Mouse (Mus musculus) urinary bladder, adult 18-20 months (tissue): ENCODE measurements around the gene Tulp2.
"Not testable (repeated sequence)": the region's sequence is repeated elsewhere in the genome, so short reads cannot be mapped to it uniquely, and the experiment has no call there.

Experiments used
- DNase-seq, 2 experiments: peaks; one replicate each; pipeline ENCODE4 v3.0.0; 2022; ENCODE audit warnings: low spot score in 2 of 2, mixed read lengths in 2 of 2

Tulp2 gene

DNA sequence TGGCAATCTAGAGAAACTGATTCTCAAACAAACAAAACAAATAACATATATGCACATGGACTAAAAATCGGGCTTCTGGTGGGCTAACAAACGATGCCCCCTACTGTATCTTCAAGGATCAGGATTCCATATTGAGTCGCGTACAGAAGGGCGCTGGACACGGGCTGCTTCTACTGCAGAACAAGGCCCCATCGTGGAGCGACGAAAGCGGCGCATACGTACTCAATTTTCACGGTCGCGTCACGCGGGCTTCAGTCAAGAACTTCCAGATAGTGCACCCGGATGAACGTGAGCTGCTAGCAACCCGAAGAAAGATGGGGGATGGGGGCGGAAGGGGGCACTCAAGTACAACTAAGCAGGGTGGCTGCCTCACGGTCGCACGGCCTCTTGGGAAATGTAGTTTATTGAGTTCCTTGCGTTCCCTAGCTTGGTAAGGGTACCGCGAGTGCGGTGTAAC is 40.1 kb downstream of the Tulp2 start:
- DNase-seq, result peak; percentile 79 to 81

- DNase-seq, result no peak
These were observed 40.6 kb downstream of the Tulp2 start for GRCm38 (mm10) chr7:45522194-45522752.

DNA sequence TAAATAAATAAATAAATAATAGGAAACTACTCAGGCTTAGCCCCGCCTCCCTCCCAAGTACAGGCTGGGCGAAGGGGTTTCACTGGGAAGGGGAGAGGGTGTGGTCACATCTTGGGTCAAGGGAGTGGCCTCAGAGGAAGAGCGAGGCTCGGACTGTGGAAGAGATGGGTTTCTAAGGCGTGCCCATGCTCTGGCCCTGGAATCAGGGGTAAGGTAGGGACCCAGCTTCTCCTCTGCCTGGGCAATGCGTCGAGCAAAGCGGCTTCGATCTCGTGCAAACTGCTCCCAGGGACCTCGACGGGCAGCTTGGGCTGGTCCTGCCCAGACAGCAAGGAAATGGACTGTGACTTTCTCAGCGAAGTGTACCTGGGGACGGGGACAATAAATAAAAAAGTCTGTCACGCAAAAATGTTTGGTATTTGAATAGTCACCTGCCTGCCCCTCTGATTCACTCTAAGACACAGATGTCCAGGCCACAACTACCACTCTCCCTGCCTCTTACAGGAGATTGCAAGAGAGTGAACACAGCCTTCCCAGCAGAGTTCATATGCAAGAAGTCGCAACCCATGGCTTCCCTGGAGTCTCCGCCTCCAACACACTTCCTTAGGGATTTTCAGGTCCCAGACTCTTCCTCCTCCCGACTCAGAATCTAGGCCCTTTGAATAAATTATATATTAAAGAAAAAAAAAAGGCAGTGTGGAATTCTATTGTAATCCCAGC is 41.4 kb downstream of the Tulp2 start:
- no peak for DNase-seq

DNA sequence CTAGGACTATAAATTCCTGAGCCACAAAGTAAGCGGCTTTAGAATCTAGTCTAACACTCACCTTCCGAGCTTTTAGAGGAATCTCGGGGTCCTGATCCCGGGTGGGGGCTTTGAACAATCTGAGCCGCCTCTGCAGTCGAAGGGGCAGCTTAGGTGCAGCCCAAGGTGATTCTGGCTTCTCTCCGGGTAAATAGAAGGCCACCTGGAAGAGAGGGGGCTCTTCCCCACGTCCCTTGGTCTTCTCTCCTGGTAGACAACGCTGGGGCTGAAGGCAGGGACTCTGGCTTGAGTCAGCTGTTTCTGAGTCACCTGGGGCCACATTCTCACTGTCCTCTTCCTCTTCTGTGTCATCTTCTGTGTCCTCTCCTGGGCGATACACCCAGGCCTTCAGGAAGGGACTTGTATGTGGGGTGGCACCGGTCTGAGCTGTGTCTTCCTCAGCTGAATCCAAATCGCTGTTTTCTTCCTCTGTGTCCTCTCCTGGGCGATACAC is 42.0 kb downstream of the Tulp2 start:
- no peak for DNase-seq

DNA sequence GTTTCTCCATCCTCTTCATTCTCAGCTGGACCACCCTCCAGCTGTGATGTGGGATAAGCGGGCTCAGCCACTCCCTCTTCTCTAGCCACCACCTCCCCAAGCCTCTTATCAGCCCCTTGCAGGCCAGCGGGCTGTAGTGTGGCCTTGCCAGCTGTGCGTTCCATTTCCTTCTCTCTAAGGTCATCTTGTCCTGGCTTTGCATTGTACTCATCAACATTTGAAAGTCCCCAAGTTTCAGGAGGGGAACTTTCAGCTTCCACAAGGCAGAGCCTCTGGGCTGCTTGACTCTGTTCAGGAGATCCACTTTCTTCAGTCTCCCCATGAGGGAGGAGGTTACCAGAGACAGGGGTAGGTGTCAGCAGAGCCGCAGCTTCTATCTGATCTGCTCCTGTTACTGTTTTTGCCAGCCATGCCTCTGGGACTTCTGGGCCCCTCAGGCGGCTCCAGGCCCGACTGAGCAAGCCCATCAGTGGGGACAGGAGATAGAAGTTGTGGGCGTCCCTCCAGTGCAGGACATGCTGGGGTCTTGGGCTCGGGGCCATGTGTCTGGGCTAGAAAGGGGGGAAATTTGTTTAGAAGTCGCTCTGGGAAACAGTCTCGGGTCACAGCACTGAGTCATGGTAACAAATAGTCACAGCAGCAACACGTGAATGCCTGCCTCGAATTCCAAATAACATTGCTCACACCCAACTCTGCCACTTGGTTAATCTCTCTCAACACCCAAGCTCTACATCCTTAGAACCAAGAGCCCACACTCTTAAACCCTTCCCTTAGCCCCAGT is 43.4 kb downstream of the Tulp2 start:
- DNase-seq, result no peak

- peak; percentile 96 to 99 for DNase-seq
These were observed 44.3 kb downstream of the Tulp2 start, which contains the start of the genes Ppp1r15a and Plekha4 for GRCm38 (mm10) chr7:45525809-45526473. TSS of gene Ppp1r15a (minus strand) at chr7:45526268. TSS of gene Plekha4 (plus strand) at chr7:45526330.

DNA sequence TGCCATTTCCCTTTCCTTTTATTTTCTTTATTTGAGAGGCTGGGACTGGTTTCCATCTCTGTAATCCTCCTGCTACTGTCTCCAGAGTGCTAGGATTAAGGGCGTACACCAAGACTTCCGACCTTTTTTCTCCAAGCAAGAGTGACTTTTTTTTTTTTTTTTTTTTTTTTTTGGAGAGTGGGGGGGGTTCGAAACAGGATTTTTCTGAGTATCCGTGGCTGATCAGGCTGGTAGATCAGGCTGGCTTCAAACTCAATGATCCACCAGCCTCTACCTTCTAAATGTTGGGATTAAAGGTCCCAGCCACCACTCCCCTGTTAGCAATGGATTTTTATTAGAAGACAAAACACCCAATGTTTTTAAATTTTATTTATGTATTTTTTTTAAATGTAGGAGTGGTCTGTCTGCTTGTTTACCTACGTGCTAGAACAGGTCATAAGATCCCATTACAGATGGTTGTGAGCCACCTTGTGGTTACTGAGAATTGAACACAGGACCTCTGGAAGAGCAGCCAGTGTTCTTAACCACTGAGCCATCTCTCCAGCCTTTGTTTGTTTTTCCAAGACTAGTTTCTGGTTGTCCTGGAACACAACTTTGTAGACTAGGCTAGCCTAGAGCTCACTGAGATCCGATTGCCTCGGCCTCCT is 44.9 kb downstream of the Tulp2 start:
- no peak for DNase-seq

DNA sequence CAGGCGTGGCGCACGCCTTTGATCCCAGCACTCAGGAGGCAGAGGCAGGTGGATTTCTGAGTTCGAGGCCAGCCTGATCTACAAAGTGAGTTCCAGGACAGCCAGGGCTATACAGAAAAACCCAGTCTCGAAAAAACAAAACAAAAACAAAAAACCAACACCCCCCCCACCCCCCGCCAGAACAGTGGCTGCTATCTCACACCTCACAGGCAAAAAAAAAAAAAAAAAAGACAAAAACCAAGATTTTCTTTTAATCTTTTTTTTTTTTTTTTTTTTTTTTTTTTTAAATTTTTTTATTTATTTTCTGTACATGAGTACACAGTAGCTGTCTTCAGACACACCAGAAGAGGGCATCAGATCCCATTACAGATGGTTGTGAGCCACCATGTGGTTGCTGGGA is 45.5 kb downstream of the Tulp2 start:
- DNase-seq, result not testable (repeated sequence)

DNA sequence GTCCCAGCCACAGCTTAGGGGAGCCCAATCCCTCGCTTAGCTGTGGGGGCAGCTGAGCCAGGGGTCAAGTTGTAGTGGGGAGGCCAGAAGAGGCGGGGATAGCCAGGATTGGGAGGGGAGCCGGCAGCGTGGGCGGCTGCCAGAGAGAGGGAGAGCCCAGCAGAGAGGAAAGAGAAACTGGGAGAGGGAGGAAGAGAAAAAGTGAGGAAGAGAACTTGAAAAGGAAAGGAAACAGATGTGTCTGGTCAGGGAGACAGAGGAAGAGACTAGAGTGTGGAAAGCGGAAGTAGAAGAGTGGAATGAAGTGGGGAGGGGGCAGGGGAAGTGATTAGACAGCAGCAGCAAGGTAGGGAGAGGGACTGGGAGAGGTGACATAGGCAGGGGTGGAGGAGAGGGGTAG is 47.8 kb downstream of the Tulp2 start:
- DNase-seq, result no peak

GRCm38 (mm10) chr7:45530643-45531042 is 49.0 kb downstream of the Tulp2 start:
- no peak for DNase-seq

- DNase-seq, result no peak
These were observed 54.0 kb downstream of the Tulp2 start for GRCm38 (mm10) chr7:45535676-45536075.

GRCm38 (mm10) chr7:45537602-45538001 is 55.9 kb downstream of the Tulp2 start:
- DNase-seq, result no peak

GRCm38 (mm10) chr7:45538163-45539041 is 56.7 kb downstream of the Tulp2 start:
- peak in 1 of 2 experiments; percentile 49 for DNase-seq

GRCm38 (mm10) chr7:45539095-45539494 is 57.4 kb downstream of the Tulp2 start:
- no peak for DNase-seq

GRCm38 (mm10) chr7:45540213-45540612 is 58.5 kb downstream of the Tulp2 start:
- no peak for DNase-seq

DNA sequence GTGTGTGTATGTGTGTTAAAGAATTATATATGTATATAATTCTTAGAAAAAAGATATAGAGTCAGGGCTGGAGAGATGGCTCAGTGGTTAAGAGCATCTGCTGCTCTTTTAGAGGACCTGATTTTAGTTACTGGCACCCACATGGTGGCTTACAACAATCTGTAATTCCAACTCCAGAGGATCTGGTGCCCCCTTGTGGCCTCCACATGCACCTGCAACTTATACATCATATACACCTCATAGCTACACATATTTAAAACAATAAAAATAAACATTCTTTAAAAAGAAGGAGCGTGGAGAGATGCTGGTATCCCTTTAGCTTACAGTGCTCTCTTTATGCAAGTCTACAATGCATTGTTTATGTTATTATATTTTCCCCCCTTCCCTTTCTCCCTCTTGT is 62.8 kb downstream of the Tulp2 start:
- DNase-seq, result no peak

DNA sequence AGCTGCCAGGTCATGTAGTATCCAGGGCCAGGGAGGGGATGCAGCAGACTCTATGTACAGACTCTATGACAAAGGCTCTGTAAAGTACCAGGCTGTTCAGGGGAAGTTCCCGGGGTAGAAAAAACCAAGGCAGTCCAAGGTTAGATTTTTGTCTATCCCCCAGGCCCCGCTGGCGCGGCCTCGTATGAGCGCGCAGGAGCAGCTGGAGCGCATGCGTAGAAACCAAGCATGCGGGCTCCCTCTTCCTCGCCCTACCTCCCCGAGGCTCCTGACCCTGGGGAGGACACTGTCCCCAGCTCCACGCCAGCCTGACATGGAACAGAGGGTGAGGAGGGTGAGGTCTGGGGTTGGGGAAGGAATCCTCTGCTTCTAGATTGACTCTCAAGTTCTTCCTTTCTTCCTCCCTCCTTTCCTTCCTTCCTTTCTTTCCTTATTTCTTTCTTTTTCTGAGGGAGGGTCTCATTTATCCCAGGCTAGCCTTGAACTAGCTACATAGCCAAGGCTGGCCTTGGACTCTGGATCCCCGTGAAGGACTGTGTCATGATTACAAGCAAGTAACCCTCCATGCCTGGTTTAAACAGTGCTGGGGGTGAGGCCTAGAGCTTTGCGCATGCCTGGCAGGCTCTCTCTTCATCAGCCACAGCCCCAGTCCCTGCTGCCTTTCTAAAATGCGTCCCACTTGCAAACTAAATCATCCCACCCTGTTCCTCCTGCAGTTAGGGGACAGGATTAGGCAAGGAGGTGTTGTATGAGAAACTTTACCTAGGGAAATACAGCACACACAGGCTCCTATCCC is 68.2 kb downstream of the Tulp2 start:
- DNase-seq, result no peak

GRCm38 (mm10) chr7:45550821-45551511 is 69.3 kb downstream of the Tulp2 start:
- DNase-seq, result no peak

- no peak for DNase-seq
These were observed 69.8 kb downstream of the Tulp2 start for GRCm38 (mm10) chr7:45551512-45551883.
